Mouse (Mus musculus): ENCODE results near the gene Kncn. TPM values are rescaled to one million over a fixed set of nuclear protein-coding genes. Genes with fewer than 3 reads are reported as not detected.

Gene Kncn
- total RNA-seq, 2 experiments from 2014 or later: 0.17 to 0.64 TPM

DNA sequence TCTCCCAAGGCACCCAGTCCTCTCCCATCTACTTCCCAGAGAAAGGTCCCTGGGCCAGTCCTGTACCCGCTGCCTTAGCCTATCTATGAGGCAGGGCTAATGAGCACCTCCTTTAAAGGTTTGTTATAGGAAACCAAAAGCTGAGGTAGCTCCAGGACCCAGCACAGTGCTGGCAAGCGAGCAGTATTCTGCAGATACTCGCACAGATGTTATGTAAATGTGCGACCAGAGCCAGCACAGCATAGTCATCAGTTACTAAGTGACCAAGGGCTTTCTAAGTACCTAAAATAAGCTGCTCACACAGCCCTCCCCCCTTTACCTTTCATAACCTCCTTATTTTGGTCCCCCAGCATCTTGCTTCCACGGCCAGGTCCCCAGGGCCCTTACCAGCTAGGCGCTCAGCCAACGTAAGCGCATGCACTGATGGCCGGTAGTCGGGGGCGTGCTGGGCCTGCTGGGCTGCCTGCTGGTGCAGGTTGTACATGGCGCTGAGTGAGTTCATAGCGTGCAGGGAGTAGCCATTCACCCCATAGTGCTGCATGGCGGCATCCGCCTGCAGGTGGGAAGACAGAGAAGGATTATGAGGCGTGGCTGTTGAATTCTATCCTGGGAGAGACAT lies 39.2 kb downstream of the Kncn start:
- no peak for DNase-seq (ENCODE audit: low spot score in 2 of 2)
- intact Hi-C loops (cut with DNase I): no loop called here

DNA sequence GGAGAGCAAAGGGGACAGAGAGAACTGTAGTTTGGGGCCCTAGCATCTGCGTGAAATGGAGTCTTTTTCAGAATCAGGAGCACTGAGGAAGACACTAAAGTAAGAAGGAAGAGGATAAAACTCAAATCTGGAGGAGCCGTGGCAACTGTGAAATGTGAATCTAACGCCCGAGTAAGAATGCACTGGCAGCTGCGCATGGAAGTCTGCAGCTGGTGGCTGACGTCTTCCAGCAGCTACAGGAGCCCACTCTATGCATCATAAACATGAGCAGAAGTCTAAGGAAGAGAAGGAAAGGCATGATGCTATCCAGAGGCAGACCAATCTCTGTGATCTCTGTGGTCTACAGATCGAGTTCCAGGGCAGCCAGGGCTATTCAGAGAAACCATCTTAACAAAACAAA lies 43.4 kb downstream of the Kncn start:
- DNase-seq (ENCODE audit: low spot score in 2 of 2): no peak
- intact Hi-C loops (cut with DNase I): no loop called here

DNA sequence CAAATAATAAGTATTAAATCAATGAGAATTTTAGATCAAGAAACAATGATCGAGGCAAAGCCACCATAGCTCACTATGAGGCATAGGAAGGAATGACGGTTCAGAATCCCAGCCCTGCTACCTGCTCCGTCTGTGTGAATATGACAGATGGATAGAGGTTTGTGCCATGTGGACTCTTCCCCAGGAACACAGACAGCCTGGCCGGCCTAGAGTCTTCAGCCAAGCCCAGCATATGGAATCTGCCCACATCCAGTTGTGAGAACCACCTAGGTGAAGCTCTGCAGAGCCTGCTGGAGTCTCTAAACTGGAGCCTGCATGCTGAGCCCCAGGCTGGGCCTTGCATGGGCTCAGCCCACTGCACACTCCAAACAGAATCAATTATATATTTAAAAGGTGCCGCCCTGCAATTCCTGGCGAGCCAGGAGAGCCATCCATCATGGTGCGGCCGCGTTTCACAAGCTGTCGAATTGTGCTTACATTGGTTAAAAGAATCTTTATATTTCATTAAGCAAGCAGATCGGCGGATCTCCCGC lies 47.4 kb downstream of the Kncn start:
- intact Hi-C loops (cut with DNase I): loop anchor here (10.0 kb wide), 1 partner anchor 1017 kb away; no protein-coding TSS in a partner anchor
- no peak for DNase-seq (ENCODE audit: low spot score in 2 of 2)

DNA sequence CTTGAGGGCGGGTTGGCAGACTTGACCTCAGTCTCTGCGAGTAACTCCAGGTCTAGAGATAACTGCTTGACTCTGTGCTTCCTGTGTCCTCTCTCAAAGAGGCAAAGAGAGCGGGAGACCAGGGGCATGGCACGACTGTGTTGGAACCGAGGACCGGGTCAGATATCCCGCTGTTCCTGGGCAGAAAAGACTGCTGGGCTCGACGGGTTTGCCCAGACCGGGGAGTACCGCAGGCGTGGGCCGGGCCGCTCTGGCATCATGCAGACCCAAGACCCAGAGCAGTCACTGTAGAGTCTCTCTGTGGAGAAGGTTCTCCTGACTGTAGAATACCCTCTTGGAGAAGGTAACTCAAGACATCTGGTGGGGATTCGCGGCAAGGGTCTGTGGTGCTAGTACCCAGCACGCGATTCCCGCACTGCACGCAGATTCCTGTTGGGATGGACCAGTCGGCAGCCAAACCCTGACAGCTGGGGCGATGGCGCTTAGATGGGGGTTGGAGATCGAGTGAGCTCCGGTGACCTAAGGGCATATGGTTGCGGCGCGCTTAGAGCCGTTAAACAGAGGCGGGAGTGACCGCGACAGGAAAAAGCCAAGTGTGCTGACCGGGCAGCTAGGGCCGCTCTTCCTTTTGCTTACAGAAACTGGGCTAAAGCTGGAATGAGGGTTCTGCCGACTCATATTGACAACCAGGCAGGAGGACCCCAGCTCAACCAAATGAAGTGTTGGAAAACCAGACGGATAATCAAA lies 51.8 kb downstream of the Kncn start:
- DNase-seq (ENCODE audit: low spot score in 2 of 2): no peak
- intact Hi-C loops (cut with DNase I): loop anchor here (5.0 to 10.0 kb wide), 2 partner anchors 879 to 1021 kb away; partner anchors contain the start of gene Tal1

- intact Hi-C loops (cut with DNase I): loop anchor here (5.0 to 10.0 kb wide), 2 partner anchors 879 to 1022 kb away; partner anchors contain the start of gene Tal1
- no peak for DNase-seq (ENCODE audit: low spot score in 2 of 2)
Observed at GRCm38 (mm10) chr4:115936646-115937045, 52.4 kb downstream of the Kncn start.

GRCm38 (mm10) chr4:115937061-115937976 lies 53.1 kb downstream of the Kncn start:
- intact Hi-C loops (cut with DNase I): loop anchor here (5.0 to 10.0 kb wide), 2 partner anchors 880 to 1023 kb away; partner anchors contain the start of gene Tal1

GRCm38 (mm10) chr4:115938276-115939160 lies 54.3 kb downstream of the Kncn start:
- intact Hi-C loops (cut with DNase I): loop anchor here (5.0 to 10.0 kb wide), 2 partner anchors 881 to 1024 kb away; partner anchors contain the start of gene Tal1
- DNase-seq (ENCODE audit: low spot score in 2 of 2): peak in 1 of 2 experiments; percentile 10

More at GRCm38 (mm10) chr4:115937061-115937976, 53.1 kb downstream of the Kncn start:
- DNase-seq (ENCODE audit: low spot score in 2 of 2): no peak

Other genes starting within 250 kb of the Kncn start
- 1 to 10 TPM; 2.7 TPM for gene Cyp4b1, start 236.7 kb upstream of the Kncn start, total RNA-seq (2021)
- gene Efcab14, start 146.7 kb upstream of the Kncn start, total RNA-seq (2021): 10 to 100 TPM; 44.1 to 45.9 TPM
- under 1 TPM; 0.46 to 0.59 TPM for gene Tex38, start 103.4 kb upstream of the Kncn start, total RNA-seq (2021)
- gene Atpaf1, start 99.6 kb upstream of the Kncn start, total RNA-seq (2021): 10 to 100 TPM; 39.2 to 42.3 TPM
- 1 to 10 TPM; 3.1 TPM for gene Mob3c, start 56.3 kb upstream of the Kncn start, total RNA-seq (2021)
- 10 to 100 TPM; 40.0 to 45.7 TPM for gene Mknk1, start 45.2 kb upstream of the Kncn start, total RNA-seq (2021)
- gene 6430628N08Rik, start 6.3 kb downstream of the Kncn start, total RNA-seq (2021): under 1 TPM in 1 of 2 experiments, not detected in 1; 0.21 TPM
- gene Dmbx1, start 55.5 kb downstream of the Kncn start, total RNA-seq (2021): under 1 TPM in 1 of 2 experiments, not detected in 1; 0.18 TPM
- 10 to 100 TPM; 86.6 to 90.7 TPM for gene Faah, start 133.5 kb downstream of the Kncn start, total RNA-seq (2021)
- gene Nsun4, start 169.5 kb downstream of the Kncn start, total RNA-seq (2021): 1 to 10 TPM; 8.5 to 9.1 TPM
- 100 to 1,000 TPM; 434 to 435 TPM for gene Uqcrh, start 190.7 kb downstream of the Kncn start, total RNA-seq (2021)
- gene Lrrc41, start 190.9 kb downstream of the Kncn start, total RNA-seq (2021): 10 to 100 TPM; 45.0 to 46.0 TPM
- under 1 TPM; 0.55 to 0.82 TPM for gene Rad54l, start 239.3 kb downstream of the Kncn start, total RNA-seq (2021)
- gene Pomgnt1, start 239.4 kb downstream of the Kncn start, total RNA-seq (2021): 10 to 100 TPM; 69.3 to 71.5 TPM

All from left cerebral cortex, postnatal 14 days (tissue).